Mouse (Mus musculus): Measurements from ENCODE around the gene Il34. TPM values are rescaled to one million over a fixed set of nuclear protein-coding genes. Genes with fewer than 3 reads are reported as not detected.

Il34 gene
- total and polyA plus RNA-seq, 2 experiments from 2014 or later = 8.8 to 11.4 TPM

GRCm38 (mm10) chr8:110820257-110820656 is 14.5 kb upstream of the Il34 start:
- peaks cover 88% of the 10 kb centered on the region for H3K36me3 ChIP-seq (ENCODE audit: insufficient read depth, low read length)
- H3K4me3 ChIP-seq (ENCODE audit: low read length) = no peak overlapping the region
- H3K9me3 ChIP-seq (ENCODE audit: low read length) = no peaks in the 10 kb centered on the region
- H3K27ac ChIP-seq = no peak overlapping the region
- 95% methylated on average over 2 of the region's 2 CpGs for WGBS
- TF ChIP-seq CTCF (IDR thresholded peaks at IDR 0.05; ENCODE audit: low read depth) = no peak
- H3K9ac ChIP-seq (replicated peaks; ENCODE audit: low read length) = no peak overlapping the region
- no peaks in the 10 kb centered on the region for H3K27me3 ChIP-seq (ENCODE audit: insufficient read depth, low read length)
- no peak overlapping the region for H3K4me2 ChIP-seq (ENCODE audit: low read depth, low read length)
- no peaks in the 10 kb centered on the region for H3K4me1 ChIP-seq (ENCODE audit: insufficient read depth, low read length)
- ATAC-seq = no peak
- no peak for DNase-seq (ENCODE audit: low spot score)

GRCm38 (mm10) chr8:110818593-110818992 is 12.9 kb upstream of the Il34 start:
- peak; percentile 48 for TF ChIP-seq CTCF (IDR thresholded peaks at IDR 0.05; ENCODE audit: low read depth)
- WGBS = 83% methylated on average over 3 of the region's 3 CpGs
- peaks cover 90% of the 10 kb centered on the region for H3K36me3 ChIP-seq (ENCODE audit: insufficient read depth, low read length)
- DNase-seq (ENCODE audit: low spot score) (peak; percentile 51), ATAC-seq (no peak)
- no peaks in the 10 kb centered on the region for H3K9me3 ChIP-seq (ENCODE audit: low read length)
- H3K4me3 ChIP-seq (ENCODE audit: low read length) = no peak overlapping the region
- H3K4me2 ChIP-seq (ENCODE audit: low read depth, low read length) = no peak overlapping the region
- no peak overlapping the region for H3K9ac ChIP-seq (replicated peaks; ENCODE audit: low read length)
- H3K27me3 ChIP-seq (ENCODE audit: insufficient read depth, low read length) = no peaks in the 10 kb centered on the region
- H3K4me1 ChIP-seq (ENCODE audit: insufficient read depth, low read length) = no peaks in the 10 kb centered on the region
- no peak overlapping the region for H3K27ac ChIP-seq

GRCm38 (mm10) chr8:110816990-110817389 is 11.3 kb upstream of the Il34 start:
- 100% methylated on average over 1 of the region's 1 CpGs for WGBS
- no peaks in the 10 kb centered on the region for H3K4me1 ChIP-seq (ENCODE audit: insufficient read depth, low read length)
- no peaks in the 10 kb centered on the region for H3K27me3 ChIP-seq (ENCODE audit: insufficient read depth, low read length)
- no peak overlapping the region for H3K4me3 ChIP-seq (ENCODE audit: low read length)
- peaks cover 97% of the 10 kb centered on the region for H3K36me3 ChIP-seq (ENCODE audit: insufficient read depth, low read length)
- no peak for DNase-seq (ENCODE audit: low spot score)
- no peak overlapping the region for H3K4me2 ChIP-seq (ENCODE audit: low read depth, low read length)
- no peak for TF ChIP-seq CTCF (IDR thresholded peaks at IDR 0.05; ENCODE audit: low read depth)
- ATAC-seq = no peak
- no peak overlapping the region for H3K9ac ChIP-seq (replicated peaks; ENCODE audit: low read length)
- no peak overlapping the region for H3K27ac ChIP-seq
- H3K9me3 ChIP-seq (ENCODE audit: low read length) = no peaks in the 10 kb centered on the region

- Histone ChIP-seq H3K36me3 (ENCODE audit: insufficient read depth, low read length) (peaks cover 97% of the 10 kb centered on the region), H3K9ac (replicated peaks; ENCODE audit: low read length) (no peak overlapping the region), H3K27me3 (ENCODE audit: insufficient read depth, low read length) (no peaks in the 10 kb centered on the region), H3K4me1 (ENCODE audit: insufficient read depth, low read length) (no peaks in the 10 kb centered on the region), H3K9me3 (ENCODE audit: low read length) (no peaks in the 10 kb centered on the region), H3K4me2 (ENCODE audit: low read depth, low read length) (no peak overlapping the region), H3K27ac (no peak overlapping the region), H3K4me3 (ENCODE audit: low read length) (no peak overlapping the region)
- DNase-seq (ENCODE audit: low spot score) = no peak
- no peak for ATAC-seq
- no peak for TF ChIP-seq CTCF (IDR thresholded peaks at IDR 0.05; ENCODE audit: low read depth)
- WGBS = 69% methylated on average over 3 of the region's 3 CpGs
Measured at GRCm38 (mm10) chr8:110815308-110815707, 9.6 kb upstream of the Il34 start.

- no peaks in the 10 kb centered on the region for H3K9me3 ChIP-seq (ENCODE audit: low read length)
- DNase-seq (ENCODE audit: low spot score) = no peak
- no peaks in the 10 kb centered on the region for H3K27me3 ChIP-seq (ENCODE audit: insufficient read depth, low read length)
- TF ChIP-seq CTCF (IDR thresholded peaks at IDR 0.05; ENCODE audit: low read depth) = no peak
- H3K4me2 ChIP-seq (ENCODE audit: low read depth, low read length) = no peak overlapping the region
- no peaks in the 10 kb centered on the region for H3K4me1 ChIP-seq (ENCODE audit: insufficient read depth, low read length)
- no peak overlapping the region for H3K9ac ChIP-seq (replicated peaks; ENCODE audit: low read length)
- no peak overlapping the region for H3K27ac ChIP-seq
- ATAC-seq = no peak
- peaks cover 90% of the 10 kb centered on the region for H3K36me3 ChIP-seq (ENCODE audit: insufficient read depth, low read length)
- no peak overlapping the region for H3K4me3 ChIP-seq (ENCODE audit: low read length)
- 90% methylated on average over 7 of the region's 7 CpGs for WGBS
Measured at GRCm38 (mm10) chr8:110813081-110813812, 7.5 kb upstream of the Il34 start.

GRCm38 (mm10) chr8:110812349-110813080 is 6.8 kb upstream of the Il34 start:
- Histone ChIP-seq H3K4me2 (ENCODE audit: low read depth, low read length) (no peak overlapping the region), H3K36me3 (ENCODE audit: insufficient read depth, low read length) (peaks cover 83% of the 10 kb centered on the region), H3K4me3 (ENCODE audit: low read length) (no peak overlapping the region), H3K27me3 (ENCODE audit: insufficient read depth, low read length) (no peaks in the 10 kb centered on the region), H3K4me1 (ENCODE audit: insufficient read depth, low read length) (no peaks in the 10 kb centered on the region), H3K9me3 (ENCODE audit: low read length) (no peaks in the 10 kb centered on the region), H3K9ac (replicated peaks; ENCODE audit: low read length) (no peak overlapping the region), H3K27ac (no peak overlapping the region)
- no peak for ATAC-seq
- no peak for DNase-seq (ENCODE audit: low spot score)
- TF ChIP-seq CTCF (IDR thresholded peaks at IDR 0.05; ENCODE audit: low read depth) = no peak
- WGBS = 97% methylated on average over 7 of the region's 7 CpGs

GRCm38 (mm10) chr8:110811793-110812192 is 6.1 kb upstream of the Il34 start:
- Histone ChIP-seq H3K4me1 (ENCODE audit: insufficient read depth, low read length) (no peaks in the 10 kb centered on the region), H3K9ac (replicated peaks; ENCODE audit: low read length) (no peak overlapping the region), H3K9me3 (ENCODE audit: low read length) (no peaks in the 10 kb centered on the region), H3K4me3 (ENCODE audit: low read length) (no peak overlapping the region), H3K4me2 (ENCODE audit: low read depth, low read length) (no peak overlapping the region), H3K27ac (no peak overlapping the region), H3K36me3 (ENCODE audit: insufficient read depth, low read length) (peaks cover 76% of the 10 kb centered on the region), H3K27me3 (ENCODE audit: insufficient read depth, low read length) (no peaks in the 10 kb centered on the region)
- no peak for DNase-seq (ENCODE audit: low spot score)
- WGBS = 92% methylated on average over 7 of the region's 7 CpGs
- TF ChIP-seq CTCF (IDR thresholded peaks at IDR 0.05; ENCODE audit: low read depth) = no peak
- no peak for ATAC-seq

Measured in hindbrain, postnatal 0 days (tissue).